Mouse (Mus musculus): Measurements from ENCODE around the gene Aen. TPM values are rescaled to one million over a fixed set of nuclear protein-coding genes. Genes with fewer than 3 reads are reported as not detected.

The Aen gene
- polyA plus RNA-seq, 1 experiment from 2014 or later: 48.9 TPM

DNA sequence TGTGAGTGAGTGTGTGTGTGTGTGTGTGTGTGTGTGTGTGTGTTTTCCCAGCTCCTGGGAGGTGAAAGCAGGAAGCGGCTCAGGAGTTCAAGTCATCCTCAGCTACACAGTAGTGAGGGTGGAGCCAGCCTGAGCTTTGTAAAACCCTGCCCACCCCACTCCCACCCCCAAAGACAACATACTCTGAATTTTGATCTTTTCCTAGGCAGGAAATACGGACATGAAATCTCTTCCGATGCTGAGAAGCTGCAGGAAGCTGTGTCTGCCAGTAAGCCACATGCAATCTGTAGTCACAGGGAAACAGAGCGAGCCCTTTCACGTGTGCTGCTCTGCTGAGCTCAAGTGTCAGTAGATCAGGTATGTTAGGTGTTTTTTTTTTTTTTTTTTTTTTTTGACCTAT, 26.9 kb upstream of the Aen start:
- H3K27ac ChIP-seq (ENCODE audit: low read depth, low read length): no peak overlapping the region
- no peak for DNase-seq (ENCODE audit: low spot score, missing footprints)
- H3K4me3 ChIP-seq (ENCODE audit: low read depth, low read length): no peak overlapping the region
- no peaks in the 10 kb centered on the region for H3K27me3 ChIP-seq (ENCODE audit: control insufficient read depth, insufficient read depth, low read length)
- H3K36me3 ChIP-seq (ENCODE audit: control insufficient read depth, insufficient read depth, low read length): no peaks in the 10 kb centered on the region
- no peak for ATAC-seq (ENCODE audit: low FRiP score)
- WGBS: 84% methylated on average over 5 of the region's 5 CpGs
- H3K9me3 ChIP-seq (ENCODE audit: control insufficient read depth, low read length): no peaks in the 10 kb centered on the region
- no peak overlapping the region for H3K9ac ChIP-seq (ENCODE audit: low read length)
- no peaks in the 10 kb centered on the region for H3K4me1 ChIP-seq (ENCODE audit: control insufficient read depth, insufficient read depth, low read length)
- no peak overlapping the region for H3K4me2 ChIP-seq

DNA sequence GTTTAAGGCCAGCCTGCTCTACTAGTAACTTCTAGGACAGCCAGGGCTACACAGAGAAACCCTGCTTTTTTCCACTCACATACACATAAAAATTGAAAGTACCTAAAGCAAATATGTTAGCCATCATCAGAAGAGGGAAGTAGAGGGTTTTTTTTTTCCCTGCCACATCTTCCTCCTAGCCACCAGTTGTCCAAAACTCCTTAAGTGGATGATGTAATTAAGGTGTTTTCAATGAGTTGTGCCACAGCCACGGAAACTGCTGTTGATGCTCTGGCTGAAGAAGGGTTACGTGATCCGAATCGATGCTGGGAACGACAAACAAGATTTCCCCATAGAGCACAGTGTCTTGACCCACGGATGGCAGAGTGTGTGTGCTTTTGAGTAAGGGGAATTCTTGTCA, 23.3 kb upstream of the Aen start:
- no peak overlapping the region for H3K4me2 ChIP-seq

DNA sequence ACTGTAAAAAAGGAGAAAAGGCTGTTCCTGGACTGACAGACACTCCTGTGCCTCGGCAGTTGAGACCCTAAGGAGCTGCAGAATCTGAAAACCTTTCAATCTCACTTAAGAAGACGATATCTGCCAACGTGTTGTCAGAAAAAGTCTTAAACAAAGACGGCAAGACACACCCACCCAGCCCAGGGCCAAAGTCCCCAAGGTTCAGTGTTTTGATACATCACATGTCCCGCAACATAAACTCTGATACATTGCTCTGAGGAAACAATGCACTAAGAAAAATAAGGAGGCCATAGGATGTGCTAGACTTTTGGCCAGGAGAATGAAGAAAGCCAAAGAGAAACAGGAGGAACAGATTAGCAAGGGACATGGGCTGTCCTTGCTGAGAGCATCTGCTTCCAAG, 22.8 kb upstream of the Aen start:
- ATAC-seq (ENCODE audit: low FRiP score): no peak
- H3K27me3 ChIP-seq (ENCODE audit: control insufficient read depth, insufficient read depth, low read length): no peaks in the 10 kb centered on the region

More for the DNA sequence above, 23.3 kb upstream of the Aen start:
- Histone ChIP-seq H3K4me1 (ENCODE audit: control insufficient read depth, insufficient read depth, low read length) (no peaks in the 10 kb centered on the region), H3K27me3 (ENCODE audit: control insufficient read depth, insufficient read depth, low read length) (no peaks in the 10 kb centered on the region), H3K36me3 (ENCODE audit: control insufficient read depth, insufficient read depth, low read length) (no peaks in the 10 kb centered on the region), H3K27ac (ENCODE audit: low read depth, low read length) (no peak overlapping the region), H3K4me3 (ENCODE audit: low read depth, low read length) (no peak overlapping the region), H3K9ac (ENCODE audit: low read length) (no peak overlapping the region), H3K9me3 (ENCODE audit: control insufficient read depth, low read length) (no peaks in the 10 kb centered on the region)
- WGBS: 88% methylated on average over 6 of the region's 6 CpGs
- DNase-seq (ENCODE audit: low spot score, missing footprints) (no peak), ATAC-seq (ENCODE audit: low FRiP score) (no peak)

DNA sequence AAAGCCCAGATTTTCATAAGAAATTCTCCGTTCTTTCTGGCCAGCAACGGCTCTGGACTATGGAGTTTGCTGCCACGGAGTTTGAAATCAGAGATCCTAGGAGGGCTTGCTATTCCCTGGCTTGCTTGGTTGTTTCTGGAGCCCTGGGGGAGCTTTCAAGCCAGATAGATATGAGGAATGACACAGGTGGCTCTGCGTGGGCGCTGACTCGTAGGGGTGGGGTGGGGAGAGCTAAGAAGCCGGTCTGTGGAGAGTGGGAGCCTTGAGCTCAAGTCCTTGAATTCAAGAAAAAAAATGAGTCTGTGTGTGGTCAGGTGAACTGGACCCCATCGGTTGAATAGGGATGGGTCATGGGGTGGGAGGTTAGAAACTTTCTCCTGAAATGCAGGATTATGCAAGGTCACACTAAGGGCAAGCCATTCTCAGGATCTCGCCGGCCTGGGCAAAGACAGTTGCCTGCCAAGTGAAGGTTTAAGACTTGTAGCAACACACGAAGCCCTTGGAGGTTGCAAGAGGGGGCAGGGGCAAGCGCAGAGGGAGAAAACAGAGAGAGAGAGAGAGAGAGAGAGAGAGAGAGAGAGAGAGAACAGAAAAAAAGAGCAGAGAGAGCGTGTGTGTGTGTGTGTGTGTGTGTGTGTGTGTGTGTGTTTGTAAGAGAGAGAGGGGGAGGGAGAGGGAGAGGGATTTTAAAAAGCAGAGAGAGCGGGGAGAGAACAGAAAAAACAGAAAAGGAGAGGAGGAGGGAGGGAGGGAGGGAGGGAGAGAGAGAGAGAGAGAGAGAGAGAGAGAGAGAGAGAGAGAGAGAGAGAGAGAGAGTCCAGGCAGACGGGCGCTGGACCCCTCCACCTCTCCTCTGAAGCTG, 13.8 kb upstream of the Aen start:
- Histone ChIP-seq H3K27me3 (ENCODE audit: control insufficient read depth, insufficient read depth, low read length) (0 out of 2 replicates have a peak, but pooled peaks cover 2% of the 10 kb centered on the region), H3K36me3 (ENCODE audit: control insufficient read depth, insufficient read depth, low read length) (no peaks in the 10 kb centered on the region), H3K27ac (ENCODE audit: low read depth, low read length) (peak overlapping the region; percentile 52; the same call in 1 of the 2 replicates), H3K4me2 (peak overlapping the region; percentile 89), H3K9ac (ENCODE audit: low read length) (peak overlapping the region; percentile 20; the same call in 1 of the 2 replicates), H3K4me3 (ENCODE audit: low read depth, low read length) (peak overlapping the region; percentile 51), H3K9me3 (ENCODE audit: control insufficient read depth, low read length) (no peaks in the 10 kb centered on the region), H3K4me1 (ENCODE audit: control insufficient read depth, insufficient read depth, low read length) (peaks cover 45% of the 10 kb centered on the region)
- 6% methylated on average over 13 of the region's 16 CpGs for WGBS
- ATAC-seq (ENCODE audit: low FRiP score) (peak; percentile 14), DNase-seq (ENCODE audit: low spot score, missing footprints) (peak; percentile 94)

More for the DNA sequence above, 22.8 kb upstream of the Aen start:
- H3K4me2 ChIP-seq: no peak overlapping the region
- no peak overlapping the region for H3K4me3 ChIP-seq (ENCODE audit: low read depth, low read length)
- H3K9me3 ChIP-seq (ENCODE audit: control insufficient read depth, low read length): no peaks in the 10 kb centered on the region
- H3K27ac ChIP-seq (ENCODE audit: low read depth, low read length): no peak overlapping the region
- no peaks in the 10 kb centered on the region for H3K36me3 ChIP-seq (ENCODE audit: control insufficient read depth, insufficient read depth, low read length)
- no peak overlapping the region for H3K9ac ChIP-seq (ENCODE audit: low read length)
- no peak for DNase-seq (ENCODE audit: low spot score, missing footprints)
- H3K4me1 ChIP-seq (ENCODE audit: control insufficient read depth, insufficient read depth, low read length): no peaks in the 10 kb centered on the region
- WGBS: 86% methylated on average over 5 of the region's 5 CpGs

DNA sequence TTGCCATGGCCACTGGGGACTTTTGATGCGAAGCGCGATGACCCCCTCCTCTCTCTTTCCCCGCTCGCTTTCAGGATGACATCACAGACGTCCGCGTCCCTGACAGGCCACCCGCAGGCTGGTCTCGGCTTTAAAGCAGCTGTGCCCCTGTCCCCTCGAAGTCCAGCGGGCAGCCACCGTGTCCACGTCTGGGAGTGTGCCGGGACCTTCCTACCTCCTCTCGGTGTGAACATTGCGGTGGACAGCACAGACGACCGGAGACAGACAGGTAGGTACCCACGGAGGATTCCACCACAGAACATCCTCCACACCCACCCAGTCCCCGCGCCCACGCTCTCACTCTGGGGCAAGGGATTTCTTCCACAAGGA, 13.2 kb upstream of the Aen start:
- ATAC-seq (ENCODE audit: low FRiP score) (peak; percentile 85), DNase-seq (ENCODE audit: low spot score, missing footprints) (no peak)
- H3K9ac ChIP-seq (ENCODE audit: low read length): peak overlapping the region; percentile 72
- H3K27me3 ChIP-seq (ENCODE audit: control insufficient read depth, insufficient read depth, low read length): 0 out of 2 replicates have a peak, but pooled peaks cover 2% of the 10 kb centered on the region
- H3K27ac ChIP-seq (ENCODE audit: low read depth, low read length): peak overlapping the region; percentile 68; the same call in 1 of the 2 replicates
- WGBS: 1% methylated on average over 21 of the region's 23 CpGs
- peak overlapping the region; percentile 51 for H3K4me3 ChIP-seq (ENCODE audit: low read depth, low read length)
- no peaks in the 10 kb centered on the region for H3K9me3 ChIP-seq (ENCODE audit: control insufficient read depth, low read length)
- no peaks in the 10 kb centered on the region for H3K36me3 ChIP-seq (ENCODE audit: control insufficient read depth, insufficient read depth, low read length)
- peaks cover 51% of the 10 kb centered on the region for H3K4me1 ChIP-seq (ENCODE audit: control insufficient read depth, insufficient read depth, low read length)
- H3K4me2 ChIP-seq: peak overlapping the region; percentile 89

DNA sequence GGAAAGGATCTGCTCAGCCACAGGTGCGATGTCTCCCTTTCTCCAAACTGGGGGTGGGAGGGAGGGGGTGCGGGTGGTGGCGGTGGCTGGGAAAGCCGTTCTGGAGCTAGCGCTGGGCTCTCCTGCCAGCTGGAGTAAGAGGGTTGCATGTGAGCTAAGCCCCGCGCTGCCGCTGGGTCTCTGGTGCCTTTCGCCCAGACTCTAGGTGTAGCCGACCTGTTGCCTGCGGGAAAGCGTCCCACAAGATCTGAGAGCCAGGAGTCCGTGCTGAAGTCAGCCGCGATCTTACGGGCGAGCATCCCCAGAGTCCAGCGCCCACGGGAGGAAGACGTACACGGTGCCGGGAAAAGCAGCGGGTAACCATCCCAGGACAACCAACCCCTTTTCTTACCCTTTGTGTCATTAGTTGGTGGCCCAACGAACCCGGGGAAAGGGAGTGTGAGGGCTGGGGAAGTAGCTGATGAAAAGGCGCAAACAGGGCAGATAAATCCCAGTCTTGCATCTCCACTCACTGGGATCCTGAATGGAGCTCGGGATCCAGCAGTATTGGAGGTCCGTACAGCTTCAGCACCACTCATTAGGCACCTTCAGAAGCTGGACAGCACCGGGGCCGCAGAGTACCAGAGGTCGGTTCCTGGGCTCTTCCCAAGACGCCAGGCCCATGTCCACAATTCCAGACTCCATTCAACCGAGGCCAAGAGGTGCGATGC, 12.5 kb upstream of the Aen start:
- H3K4me3 ChIP-seq (ENCODE audit: low read depth, low read length): peak overlapping the region; percentile 51
- peak; percentile 93 for DNase-seq (ENCODE audit: low spot score, missing footprints)
- H3K9ac ChIP-seq (ENCODE audit: low read length): peak overlapping the region; percentile 72
- H3K27ac ChIP-seq (ENCODE audit: low read depth, low read length): peak overlapping the region; percentile 68
- ATAC-seq (ENCODE audit: low FRiP score): 0 out of 2 replicates have a peak, but pooled peaks have one; percentile 1
- peak overlapping the region; percentile 89 for H3K4me2 ChIP-seq
- H3K4me1 ChIP-seq (ENCODE audit: control insufficient read depth, insufficient read depth, low read length): peaks cover 53% of the 10 kb centered on the region
- H3K36me3 ChIP-seq (ENCODE audit: control insufficient read depth, insufficient read depth, low read length): no peaks in the 10 kb centered on the region
- no peaks in the 10 kb centered on the region for H3K9me3 ChIP-seq (ENCODE audit: control insufficient read depth, low read length)
- WGBS: 1% methylated on average over 34 of the region's 34 CpGs
- peaks cover 2% of the 10 kb centered on the region; the same call in 1 of the 2 replicates for H3K27me3 ChIP-seq (ENCODE audit: control insufficient read depth, insufficient read depth, low read length)

DNA sequence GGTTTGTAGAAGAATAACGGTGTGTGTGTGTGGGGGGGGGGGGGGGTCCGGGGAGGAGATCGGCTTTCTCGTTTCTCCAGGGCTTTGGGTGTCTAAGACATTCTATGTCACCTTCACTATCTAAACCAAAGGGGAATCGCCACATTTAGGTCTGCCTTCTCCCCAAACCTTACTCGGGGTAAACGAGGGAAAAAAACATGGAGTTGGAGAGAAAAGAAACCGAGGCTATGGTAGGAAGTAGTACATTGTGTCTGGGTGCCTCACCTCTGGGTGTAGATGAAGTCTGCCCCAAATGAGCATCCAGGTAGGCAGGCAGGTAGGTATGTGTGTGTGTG, 12.0 kb upstream of the Aen start:
- Histone ChIP-seq H3K27me3 (ENCODE audit: control insufficient read depth, insufficient read depth, low read length) (peaks cover 2% of the 10 kb centered on the region; the same call in 1 of the 2 replicates), H3K36me3 (ENCODE audit: control insufficient read depth, insufficient read depth, low read length) (no peaks in the 10 kb centered on the region), H3K4me1 (ENCODE audit: control insufficient read depth, insufficient read depth, low read length) (peaks cover 53% of the 10 kb centered on the region)

DNA sequence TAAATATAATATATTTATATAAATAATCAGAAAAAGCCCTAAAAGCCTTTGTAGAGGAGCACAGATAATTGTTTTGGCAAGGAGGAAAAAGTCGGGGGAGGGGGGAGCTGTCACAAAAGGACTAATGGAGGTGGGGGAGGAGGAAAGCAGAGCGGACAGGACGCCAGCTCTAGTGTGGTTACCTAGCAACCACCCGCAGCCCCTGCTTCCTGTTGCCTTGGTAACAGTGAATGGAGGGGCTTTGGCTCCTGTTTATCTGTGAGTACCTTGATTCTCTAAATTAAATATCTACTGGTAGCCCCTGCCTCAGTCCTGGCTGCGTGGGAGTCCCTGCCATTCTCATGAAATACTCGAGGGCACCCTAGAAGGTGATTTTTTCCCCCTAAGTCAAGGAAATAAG, 11.5 kb upstream of the Aen start:
- Histone ChIP-seq H3K9me3 (ENCODE audit: control insufficient read depth, low read length) (no peaks in the 10 kb centered on the region), H3K27me3 (ENCODE audit: control insufficient read depth, insufficient read depth, low read length) (peaks cover 2% of the 10 kb centered on the region; the same call in 1 of the 2 replicates), H3K4me2 (peak overlapping the region; percentile 89), H3K36me3 (ENCODE audit: control insufficient read depth, insufficient read depth, low read length) (no peaks in the 10 kb centered on the region), H3K27ac (ENCODE audit: low read depth, low read length) (peak overlapping the region; percentile 40), H3K4me3 (ENCODE audit: low read depth, low read length) (peak overlapping the region; percentile 51), H3K4me1 (ENCODE audit: control insufficient read depth, insufficient read depth, low read length) (peaks cover 53% of the 10 kb centered on the region), H3K9ac (ENCODE audit: low read length) (peak overlapping the region; percentile 36; the same call in 1 of the 2 replicates)
- peak; percentile 69 for ATAC-seq (ENCODE audit: low FRiP score)
- peak; percentile 95 for DNase-seq (ENCODE audit: low spot score, missing footprints)
- 3% methylated on average over 6 of the region's 6 CpGs for WGBS

More for the DNA sequence above, 12.0 kb upstream of the Aen start:
- peak; percentile 88 for DNase-seq (ENCODE audit: low spot score, missing footprints)
- H3K9ac ChIP-seq (ENCODE audit: low read length): peak overlapping the region; percentile 72
- H3K9me3 ChIP-seq (ENCODE audit: control insufficient read depth, low read length): no peaks in the 10 kb centered on the region
- H3K27ac ChIP-seq (ENCODE audit: low read depth, low read length): peak overlapping the region; percentile 68
- no peak for ATAC-seq (ENCODE audit: low FRiP score)
- peak overlapping the region; percentile 51 for H3K4me3 ChIP-seq (ENCODE audit: low read depth, low read length)
- 2% methylated on average over 8 of the region's 8 CpGs for WGBS
- peak overlapping the region; percentile 89 for H3K4me2 ChIP-seq

DNA sequence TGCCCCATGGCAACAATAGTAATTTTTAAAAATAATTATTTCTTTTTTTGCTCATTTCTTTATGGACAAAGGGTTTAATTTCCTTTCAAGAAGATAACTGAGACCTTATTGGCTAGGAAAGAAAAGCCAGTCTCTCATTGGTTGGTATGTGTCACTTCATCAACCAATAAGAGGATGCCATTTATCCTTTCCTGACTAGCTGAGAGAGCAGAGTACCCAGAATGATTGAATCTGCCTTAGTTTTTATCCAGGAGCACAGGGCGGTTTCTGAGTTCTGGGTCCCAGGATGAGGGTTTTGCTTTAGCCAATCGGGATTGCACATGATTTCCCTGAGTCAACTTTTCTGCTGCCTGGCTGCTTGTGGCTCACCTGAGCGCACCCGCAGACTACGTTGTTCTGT, 10.2 kb upstream of the Aen start:
- Histone ChIP-seq H3K9me3 (ENCODE audit: control insufficient read depth, low read length) (no peaks in the 10 kb centered on the region), H3K4me1 (ENCODE audit: control insufficient read depth, insufficient read depth, low read length) (peaks cover 53% of the 10 kb centered on the region), H3K27ac (ENCODE audit: low read depth, low read length) (no peak overlapping the region), H3K27me3 (ENCODE audit: control insufficient read depth, insufficient read depth, low read length) (peaks cover 2% of the 10 kb centered on the region; the same call in 1 of the 2 replicates), H3K4me3 (ENCODE audit: low read depth, low read length) (no peak overlapping the region), H3K36me3 (ENCODE audit: control insufficient read depth, insufficient read depth, low read length) (no peaks in the 10 kb centered on the region), H3K9ac (ENCODE audit: low read length) (no peak overlapping the region), H3K4me2 (no peak overlapping the region)
- ATAC-seq (ENCODE audit: low FRiP score) (no peak), DNase-seq (ENCODE audit: low spot score, missing footprints) (peak; percentile 80)
- 86% methylated on average over 5 of the region's 5 CpGs for WGBS
